Mouse (Mus musculus): ENCODE measurements at regions not wholly inside any gene's neighbourhood (a gene's known extent, or its start where the extent isn't known, plus 50 kb on each side); places are given as distances from the start of the nearest gene placed in this dataset.

GRCm38 (mm10) chr5:64624205-64624604 is 179.0 kb upstream of the Klf3 start:
- TF ChIP-seq POLR2A (IDR thresholded peaks at IDR 0.05; ENCODE audit: extremely low read depth, insufficient read depth, low read length) (no peak), CTCF (IDR thresholded peaks at IDR 0.05; ENCODE audit: extremely low read depth, insufficient read depth, low read length) (no peak)
